Comparison of ENCODE assay signal across 10 mouse cellular contexts in the genomic region with DNA sequence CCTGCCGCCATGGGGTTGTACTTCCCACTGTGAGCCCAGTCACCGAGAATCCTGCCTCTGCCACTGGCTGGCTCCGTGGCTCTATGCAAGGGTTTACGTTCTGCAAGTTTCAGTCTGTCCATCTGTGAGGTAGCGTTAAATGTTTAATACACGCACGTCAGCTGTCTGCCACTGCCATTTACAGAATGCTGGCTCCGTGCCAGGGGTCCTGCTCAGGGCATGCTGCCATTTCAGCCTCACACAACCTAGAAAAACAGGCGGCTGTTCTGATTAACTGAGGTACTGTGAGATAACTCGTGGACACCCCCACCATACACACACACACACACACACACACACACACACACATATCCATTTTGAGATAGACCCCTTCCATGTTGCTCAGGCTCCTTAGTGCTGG. TPM values are rescaled to one million over a fixed set of nuclear protein-coding genes. Genes with fewer than 3 reads are reported as not detected.
DNase-seq lines count a peak whose midpoint lies in the region; ATAC-seq and TF ChIP-seq lines count a peak whose summit lies in the region.
"Had no signal": no experiment of that assay in that cellular context is flagged by ENCODE, and none has a peak within 500 bp of the region (broad histone marks: within the 10 kb centered on the region; RNA-seq: fewer than 3 reads in every experiment).

No protein-coding gene starts in this region.

- no peak overlapping the region for H3K9ac ChIP-seq in kidney, embryonic 15.5 days
- H3K9ac ChIP-seq in heart, embryonic 11.5 days (ENCODE audit: low read depth, low read length), result no peak overlapping the region
- no peak overlapping the region for H3K9ac ChIP-seq in lung, postnatal 0 days (replicated peaks; ENCODE audit: low read depth)
- H3K9ac ChIP-seq: limb, embryonic 15.5 days had no signal

- TF ChIP-seq CTCF in lung, postnatal 0 days (IDR thresholded peaks at IDR 0.05), result no peak

- H3K4me1 ChIP-seq in kidney, embryonic 15.5 days, result peaks cover 23% of the 10 kb centered on the region
- peaks cover 21% of the 10 kb centered on the region for H3K4me1 ChIP-seq in heart, embryonic 11.5 days (ENCODE audit: control insufficient read depth, insufficient read depth, low read length)
- no peaks in the 10 kb centered on the region for H3K4me1 ChIP-seq in lung, postnatal 0 days (ENCODE audit: insufficient read depth, low read depth, low read length)

- H3K27me3 ChIP-seq in kidney, embryonic 15.5 days, result 0 out of 2 replicates have a peak, but pooled peaks cover 2% of the 10 kb centered on the region
- H3K27me3 ChIP-seq in heart, embryonic 11.5 days (ENCODE audit: control insufficient read depth, insufficient read depth, low read length), result no peaks in the 10 kb centered on the region
- H3K27me3 ChIP-seq in lung, postnatal 0 days (replicated peaks; ENCODE audit: insufficient read depth, low read length), result no peaks in the 10 kb centered on the region
- H3K27me3 ChIP-seq: limb, embryonic 15.5 days had no signal

- no peak overlapping the region for H3K4me3 ChIP-seq in kidney, embryonic 15.5 days (replicated peaks)
- no peak overlapping the region for H3K4me3 ChIP-seq in heart, embryonic 11.5 days (ENCODE audit: low read depth, low read length)
- H3K4me3 ChIP-seq in lung, postnatal 0 days (ENCODE audit: low read depth, low read length), result no peak overlapping the region
- H3K4me3 ChIP-seq: limb, embryonic 15.5 days had no signal

- no peak for DNase-seq in kidney, adult 11 months
- peak; percentile 91 to 92 for DNase-seq in cerebellum, postnatal 10 days
- DNase-seq in lung, postnatal 0 days (ENCODE audit: low spot score), result no peak
- DNase-seq in ovary, postnatal 14 days (ENCODE audit: low spot score), result no peak
- no peak for DNase-seq in thymus, adult 18-20 months

- ATAC-seq in kidney, embryonic 15.5 days (replicated peaks; ENCODE audit: low FRiP score), result no peak
- ATAC-seq in heart, embryonic 11.5 days (replicated peaks; ENCODE audit: insufficient number of reproducible peaks, low FRiP score, low TSS enrichment), result 0 out of 2 replicates have a peak, but pooled peaks have one; percentile 31
- 0 out of 2 replicates have a peak, but pooled peaks have one; percentile 9 for ATAC-seq in lung, postnatal 0 days
- ATAC-seq in frontal cortex, adult (ENCODE audit: low TSS enrichment), result no peak

- 0 out of 2 replicates have a peak overlapping the region, but pooled peaks have one; percentile 17 for H3K4me2 ChIP-seq in kidney, embryonic 15.5 days
- peak overlapping the region; percentile 38; the same call in 1 of the 2 replicates for H3K4me2 ChIP-seq in heart, embryonic 11.5 days
- no peak overlapping the region for H3K4me2 ChIP-seq in lung, postnatal 0 days (replicated peaks; ENCODE audit: low read depth, low read length)
- H3K4me2 ChIP-seq: limb, embryonic 15.5 days had no signal

- WGBS in kidney, embryonic 15.5 days, result 42% methylated on average over 10 of the region's 10 CpGs
- 19% methylated on average over 10 of the region's 10 CpGs for WGBS in heart, embryonic 11.5 days (ENCODE audit: insufficient replicate concordance)
- WGBS in lung, postnatal 0 days, result 15% methylated on average over 10 of the region's 10 CpGs

- H3K27ac ChIP-seq in kidney, embryonic 15.5 days, result no peak overlapping the region
- peak overlapping the region; percentile 86 for H3K27ac ChIP-seq in heart, embryonic 11.5 days (ENCODE audit: low read depth, low read length)
- no peak overlapping the region for H3K27ac ChIP-seq in lung, postnatal 0 days (ENCODE audit: low read length)
- H3K27ac ChIP-seq: limb, embryonic 15.5 days had no signal

- H3K36me3 ChIP-seq in kidney, embryonic 15.5 days, result no peaks in the 10 kb centered on the region
- no peaks in the 10 kb centered on the region for H3K36me3 ChIP-seq in heart, embryonic 11.5 days (ENCODE audit: control insufficient read depth, insufficient read depth, low read length)
- H3K36me3 ChIP-seq in lung, postnatal 0 days (ENCODE audit: insufficient read depth, low read length), result no peaks in the 10 kb centered on the region
- H3K36me3 ChIP-seq: G1E; limb, embryonic 15.5 days had no signal

- no peaks in the 10 kb centered on the region for H3K9me3 ChIP-seq in kidney, embryonic 15.5 days (replicated peaks)
- no peaks in the 10 kb centered on the region for H3K9me3 ChIP-seq in heart, embryonic 11.5 days (replicated peaks; ENCODE audit: control insufficient read depth, low read length)
- H3K9me3 ChIP-seq in lung, postnatal 0 days (ENCODE audit: low read length), result no peaks in the 10 kb centered on the region
- H3K9me3 ChIP-seq: G1E; limb, embryonic 15.5 days had no signal

- TF ChIP-seq EP300 in lung, postnatal 0 days (IDR thresholded peaks at IDR 0.05), result no peak

RNA-seq across cellular contexts. Expression of gene Ahdc1, which starts 8.2 kb away (rescaled TPM):
- 7.4 and 10.1 TPM in 2 replicates for polyA plus RNA-seq in kidney, embryonic 15.5 days (2015; fragmentation: Nextera tagmentation; extraction: Ambion mirVana)
- polyA plus RNA-seq in heart, embryonic 11.5 days (2014; fragmentation: Nextera tagmentation; extraction: Ambion mirVana), result 7.0 and 9.1 TPM in 2 replicates
- 3.9 and 4.4 TPM in 2 replicates for polyA plus RNA-seq in lung, postnatal 0 days (2015; fragmentation: Nextera tagmentation; extraction: Ambion mirVana)

RNA-seq across cellular contexts. Expression of gene Fgr, which starts 29.0 kb away (rescaled TPM):
- 0.63 and 0.81 TPM in 2 replicates for polyA plus RNA-seq in kidney, embryonic 15.5 days (2015; fragmentation: Nextera tagmentation; extraction: Ambion mirVana)
- polyA plus RNA-seq in heart, embryonic 11.5 days (2014; fragmentation: Nextera tagmentation; extraction: Ambion mirVana), result 0.40 and 0.63 TPM in 2 replicates
- 4.0 and 4.7 TPM in 2 replicates for polyA plus RNA-seq in lung, postnatal 0 days (2015; fragmentation: Nextera tagmentation; extraction: Ambion mirVana)
- polyA plus RNA-seq: G1E had no signal

Comparison
In these comparisons a context has a peak if more than half of its experiments do, and no peak if none do; other contexts are left out.
1. ATAC-seq: peak in heart, embryonic 11.5 days (single experiment) and lung, postnatal 0 days (single experiment); none in kidney, embryonic 15.5 days (single experiment) and frontal cortex, adult (single experiment).
2. DNase-seq: peak in cerebellum, postnatal 10 days (2 of 2); none in kidney, adult 11 months (single experiment), lung, postnatal 0 days (single experiment), ovary, postnatal 14 days (single experiment) and thymus, adult 18-20 months (0 of 2).